Mouse (Mus musculus): Measurements from ENCODE around the gene Zfp219.
A peak's percentile ranks its signal among the peaks of the same experiment; 100 is the strongest.

Gene Zfp219

GRCm38 (mm10) chr14:52012553-52012952 lies 8.0 kb downstream of the Zfp219 start:
- no peaks in the 10 kb centered on the region for H3K36me3 ChIP-seq (ENCODE audit: control insufficient read depth, insufficient read depth, low read length, poor library complexity, severe bottlenecking)
- H3K27me3 ChIP-seq (ENCODE audit: control insufficient read depth, insufficient read depth, low read length, poor library complexity, severe bottlenecking): no peaks in the 10 kb centered on the region
- DNase-seq (ENCODE audit: low read depth, low spot score): no peak

- Histone ChIP-seq H3K27me3 (ENCODE audit: control insufficient read depth, insufficient read depth, low read length, poor library complexity, severe bottlenecking) (no peaks in the 10 kb centered on the region), H3K36me3 (ENCODE audit: control insufficient read depth, insufficient read depth, low read length, poor library complexity, severe bottlenecking) (no peaks in the 10 kb centered on the region)
- DNase-seq (ENCODE audit: low read depth, low spot score): no peak
These were observed 8.4 kb downstream of the Zfp219 start for GRCm38 (mm10) chr14:52012085-52012484.

GRCm38 (mm10) chr14:52011683-52012082 lies 8.8 kb downstream of the Zfp219 start:
- no peaks in the 10 kb centered on the region for H3K36me3 ChIP-seq (ENCODE audit: control insufficient read depth, insufficient read depth, low read length, poor library complexity, severe bottlenecking)
- no peaks in the 10 kb centered on the region for H3K27me3 ChIP-seq (ENCODE audit: control insufficient read depth, insufficient read depth, low read length, poor library complexity, severe bottlenecking)
- DNase-seq (ENCODE audit: low read depth, low spot score): no peak

- DNase-seq (ENCODE audit: low read depth, low spot score): no peak
- Histone ChIP-seq H3K36me3 (ENCODE audit: control insufficient read depth, insufficient read depth, low read length, poor library complexity, severe bottlenecking) (no peaks in the 10 kb centered on the region), H3K27me3 (ENCODE audit: control insufficient read depth, insufficient read depth, low read length, poor library complexity, severe bottlenecking) (no peaks in the 10 kb centered on the region)
These were observed 10.0 kb downstream of the Zfp219 start for GRCm38 (mm10) chr14:52010446-52011111.

GRCm38 (mm10) chr14:52009841-52010240 lies 10.7 kb downstream of the Zfp219 start:
- no peaks in the 10 kb centered on the region for H3K27me3 ChIP-seq (ENCODE audit: control insufficient read depth, insufficient read depth, low read length, poor library complexity, severe bottlenecking)
- no peak for DNase-seq (ENCODE audit: low read depth, low spot score)
- H3K36me3 ChIP-seq (ENCODE audit: control insufficient read depth, insufficient read depth, low read length, poor library complexity, severe bottlenecking): no peaks in the 10 kb centered on the region

- H3K36me3 ChIP-seq (ENCODE audit: control insufficient read depth, insufficient read depth, low read length, poor library complexity, severe bottlenecking): no peaks in the 10 kb centered on the region
- no peaks in the 10 kb centered on the region for H3K27me3 ChIP-seq (ENCODE audit: control insufficient read depth, insufficient read depth, low read length, poor library complexity, severe bottlenecking)
- no peak for DNase-seq (ENCODE audit: low read depth, low spot score)
These were observed 11.2 kb downstream of the Zfp219 start for GRCm38 (mm10) chr14:52009361-52009760.

- DNase-seq (ENCODE audit: low read depth, low spot score): peak; percentile 94
- H3K36me3 ChIP-seq (ENCODE audit: control insufficient read depth, insufficient read depth, low read length, poor library complexity, severe bottlenecking): no peaks in the 10 kb centered on the region
- no peaks in the 10 kb centered on the region for H3K27me3 ChIP-seq (ENCODE audit: control insufficient read depth, insufficient read depth, low read length, poor library complexity, severe bottlenecking)
These were observed 12.0 kb downstream of the Zfp219 start for GRCm38 (mm10) chr14:52008321-52009203.

GRCm38 (mm10) chr14:52006771-52007170 lies 13.8 kb downstream of the Zfp219 start:
- H3K36me3 ChIP-seq (ENCODE audit: control insufficient read depth, insufficient read depth, low read length, poor library complexity, severe bottlenecking): no peaks in the 10 kb centered on the region
- no peaks in the 10 kb centered on the region for H3K27me3 ChIP-seq (ENCODE audit: control insufficient read depth, insufficient read depth, low read length, poor library complexity, severe bottlenecking)
- DNase-seq (ENCODE audit: low read depth, low spot score): no peak

GRCm38 (mm10) chr14:52006241-52006640 lies 14.3 kb downstream of the Zfp219 start:
- DNase-seq (ENCODE audit: low read depth, low spot score): no peak
- Histone ChIP-seq H3K36me3 (ENCODE audit: control insufficient read depth, insufficient read depth, low read length, poor library complexity, severe bottlenecking) (no peaks in the 10 kb centered on the region), H3K27me3 (ENCODE audit: control insufficient read depth, insufficient read depth, low read length, poor library complexity, severe bottlenecking) (no peaks in the 10 kb centered on the region)

- Histone ChIP-seq H3K36me3 (ENCODE audit: control insufficient read depth, insufficient read depth, low read length, poor library complexity, severe bottlenecking) (no peaks in the 10 kb centered on the region), H3K27me3 (ENCODE audit: control insufficient read depth, insufficient read depth, low read length, poor library complexity, severe bottlenecking) (no peaks in the 10 kb centered on the region)
- DNase-seq (ENCODE audit: low read depth, low spot score): no peak
These were observed 14.9 kb downstream of the Zfp219 start for GRCm38 (mm10) chr14:52005616-52006015.

- H3K27me3 ChIP-seq (ENCODE audit: control insufficient read depth, insufficient read depth, low read length, poor library complexity, severe bottlenecking): no peaks in the 10 kb centered on the region
- DNase-seq (ENCODE audit: low read depth, low spot score): no peak
- no peaks in the 10 kb centered on the region for H3K36me3 ChIP-seq (ENCODE audit: control insufficient read depth, insufficient read depth, low read length, poor library complexity, severe bottlenecking)
These were observed 15.4 kb downstream of the Zfp219 start for GRCm38 (mm10) chr14:52005141-52005540.

GRCm38 (mm10) chr14:52003981-52004495 lies 16.5 kb downstream of the Zfp219 start:
- no peaks in the 10 kb centered on the region for H3K27me3 ChIP-seq (ENCODE audit: control insufficient read depth, insufficient read depth, low read length, poor library complexity, severe bottlenecking)
- peak; percentile 62 for DNase-seq (ENCODE audit: low read depth, low spot score)
- no peaks in the 10 kb centered on the region for H3K36me3 ChIP-seq (ENCODE audit: control insufficient read depth, insufficient read depth, low read length, poor library complexity, severe bottlenecking)

- Histone ChIP-seq H3K27me3 (ENCODE audit: control insufficient read depth, insufficient read depth, low read length, poor library complexity, severe bottlenecking) (no peaks in the 10 kb centered on the region), H3K36me3 (ENCODE audit: control insufficient read depth, insufficient read depth, low read length, poor library complexity, severe bottlenecking) (no peaks in the 10 kb centered on the region)
- DNase-seq (ENCODE audit: low read depth, low spot score): no peak
These were observed 23.1 kb downstream of the Zfp219 start for GRCm38 (mm10) chr14:51997483-51997882.

GRCm38 (mm10) chr14:51996866-51997265 lies 23.7 kb downstream of the Zfp219 start:
- Histone ChIP-seq H3K36me3 (ENCODE audit: control insufficient read depth, insufficient read depth, low read length, poor library complexity, severe bottlenecking) (no peaks in the 10 kb centered on the region), H3K27me3 (ENCODE audit: control insufficient read depth, insufficient read depth, low read length, poor library complexity, severe bottlenecking) (no peaks in the 10 kb centered on the region)
- no peak for DNase-seq (ENCODE audit: low read depth, low spot score)

GRCm38 (mm10) chr14:51996231-51996841 lies 24.2 kb downstream of the Zfp219 start:
- no peaks in the 10 kb centered on the region for H3K27me3 ChIP-seq (ENCODE audit: control insufficient read depth, insufficient read depth, low read length, poor library complexity, severe bottlenecking)
- H3K36me3 ChIP-seq (ENCODE audit: control insufficient read depth, insufficient read depth, low read length, poor library complexity, severe bottlenecking): no peaks in the 10 kb centered on the region
- no peak for DNase-seq (ENCODE audit: low read depth, low spot score)

Data from splenic B cell, adult 2 months (primary cell).